Mouse (Mus musculus) gastrocnemius, adult 18-20 months (tissue): ENCODE measurements around the gene Gm4565. TPM values are rescaled to one million over a fixed set of nuclear protein-coding genes. Genes with fewer than 3 reads are reported as not detected.
"Not testable (repeated sequence)": the region's sequence is repeated elsewhere in the genome, so short reads cannot be mapped to it uniquely, and the experiment has no call there.

Experiments
- DNase-seq: peaks from one replicate; pipeline ENCODE4 v3.0.0; 2021; ENCODE audit warnings: low spot score
- long read RNA-seq, 2 experiments: library from polyadenylated mRNA; stranded (forward); transcript quantifications; one replicate each; pipeline ENCODE4 v2.0.0; 2021
- total RNA-seq, 2 experiments: library from RNA; stranded (reverse); gene quantifications; 2 replicates each; pipeline ENCODE4 v1.2.3; 2021

Gm4565 gene
- not detected for total RNA-seq
- long read RNA-seq, experiment 1 = 0 reads
- long read RNA-seq, experiment 2 = 0 reads

GRCm38 (mm10) chr7:22588027-22588426 is at the start of gene Gm4565:
Gene Gm4565, minus strand, starts transcription at chr7:22588127.
- DNase-seq = not testable (repeated sequence)

GRCm38 (mm10) chr7:22565243-22565642 is 22.7 kb downstream of the Gm4565 start, which contains the start of gene Gm4201:
Gene Gm4201, minus strand, starts transcription at chr7:22565343.
- DNase-seq = not testable (repeated sequence)

- DNase-seq = not testable (repeated sequence)
Observed at GRCm38 (mm10) chr7:22534787-22535186, 53.1 kb downstream of the Gm4565 start, which contains the start of gene Gm8677. Gene Gm8677, minus strand, starts transcription at chr7:22534887.

Other genes with a start within 250 kb of the Gm4565 start
- not detected for gene Gm8660, start 217.1 kb downstream of the Gm4565 start, total RNA-seq
- gene Vmn1r148, start 174.5 kb downstream of the Gm4565 start, total RNA-seq = not detected
- not detected for gene Vmn1r149, start 149.9 kb downstream of the Gm4565 start, total RNA-seq
- not detected for gene Gm10665, start 124.1 kb downstream of the Gm4565 start, total RNA-seq
- gene Vmn1r151, start 88.4 kb downstream of the Gm4565 start, total RNA-seq = not detected
- not detected for gene Vmn1r152, start 65.2 kb downstream of the Gm4565 start, total RNA-seq
- not detected for gene Gm8677, start 53.2 kb downstream of the Gm4565 start, total RNA-seq
- not detected for gene Gm4201, start 22.8 kb downstream of the Gm4565 start, total RNA-seq
- not detected for gene Vmn1r155, start 69.9 kb upstream of the Gm4565 start, total RNA-seq
- not detected for gene Gm8693, start 104.2 kb upstream of the Gm4565 start, total RNA-seq
- not detected for gene Gm4567, start 131.6 kb upstream of the Gm4565 start, total RNA-seq
- not detected for gene Vmn1r157, start 173.6 kb upstream of the Gm4565 start, total RNA-seq
- gene Vmn1r158, start 202.7 kb upstream of the Gm4565 start, total RNA-seq = not detected